Mouse (Mus musculus) heart, adult 2 months (tissue): ENCODE data around the gene Agr3.

Source experiments
- CTCF ChIP-seq: fragments of 200-600 bp; IDR thresholded peaks from 2 replicates; pipeline ENCODE4 v1.8.1; 2022; ENCODE audit warnings: antibody characterized with exemption, mild to moderate bottlenecking, moderate library complexity
- POLR2A ChIP-seq: fragments of 200-500 bp; IDR thresholded peaks from 2 replicates; pipeline ENCODE4 v1.6.1; 2011; ENCODE audit warnings: mild to moderate bottlenecking, low read depth, low read length, control low read depth; ENCODE audit not compliant: insufficient read depth

- TF ChIP-seq CTCF = no peak
- TF ChIP-seq POLR2A = no peak
Observed at GRCm38 (mm10) chr12:35927804-35928203, 2.4 kb downstream of the Agr3 start.
